Mouse (Mus musculus): Measurements from ENCODE around the gene Cln5. TPM values are rescaled to one million over a fixed set of nuclear protein-coding genes. Genes with fewer than 3 reads are reported as not detected.

Gene Cln5
- polyA plus RNA-seq, 1 experiment from 2014 or later = 31.4 TPM

- WGBS (ENCODE audit: insufficient replicate concordance) = 91% methylated on average over 3 of the region's 3 CpGs
- no peaks in the 10 kb centered on the region for H3K4me1 ChIP-seq (ENCODE audit: control insufficient read depth, insufficient read depth, low read length)
- H3K27me3 ChIP-seq (ENCODE audit: control insufficient read depth, insufficient read depth, low read length) = no peaks in the 10 kb centered on the region
- no peak overlapping the region for H3K4me2 ChIP-seq
- no peak overlapping the region for H3K27ac ChIP-seq (ENCODE audit: low read depth, low read length)
- H3K4me3 ChIP-seq (ENCODE audit: low read depth, low read length) = no peak overlapping the region
- no peaks in the 10 kb centered on the region for H3K9me3 ChIP-seq (replicated peaks; ENCODE audit: control insufficient read depth, low read length)
- H3K9ac ChIP-seq (ENCODE audit: low read depth, low read length) = no peak overlapping the region
- ATAC-seq (replicated peaks; ENCODE audit: insufficient number of reproducible peaks, low FRiP score, low TSS enrichment) = no peak
- peaks cover 24% of the 10 kb centered on the region for H3K36me3 ChIP-seq (ENCODE audit: control insufficient read depth, insufficient read depth, low read length)
These were observed 45.1 kb downstream of the Cln5 start for GRCm38 (mm10) chr14:103114994-103115670.

GRCm38 (mm10) chr14:103125756-103126155 lies 55.7 kb downstream of the Cln5 start:
- Histone ChIP-seq H3K27me3 (ENCODE audit: control insufficient read depth, insufficient read depth, low read length) (no peaks in the 10 kb centered on the region), H3K36me3 (ENCODE audit: control insufficient read depth, insufficient read depth, low read length) (peaks cover 13% of the 10 kb centered on the region), H3K4me2 (no peak overlapping the region), H3K27ac (ENCODE audit: low read depth, low read length) (no peak overlapping the region), H3K9me3 (replicated peaks; ENCODE audit: control insufficient read depth, low read length) (no peaks in the 10 kb centered on the region), H3K4me3 (ENCODE audit: low read depth, low read length) (no peak overlapping the region), H3K4me1 (ENCODE audit: control insufficient read depth, insufficient read depth, low read length) (no peaks in the 10 kb centered on the region), H3K9ac (ENCODE audit: low read depth, low read length) (no peak overlapping the region)
- no peak for ATAC-seq (replicated peaks; ENCODE audit: insufficient number of reproducible peaks, low FRiP score, low TSS enrichment)
- 88% methylated on average over 6 of the region's 6 CpGs for WGBS (ENCODE audit: insufficient replicate concordance)

Other genes with a start within 250 kb of the Cln5 start
- gene Kctd12, start 87.6 kb upstream of the Cln5 start, polyA plus RNA-seq (2014; fragmentation: Nextera tagmentation; extraction: Ambion mirVana) = 5.6 and 6.8 TPM in 2 replicates
- not detected in 2 replicates for gene Acod1, start 23.2 kb upstream of the Cln5 start, polyA plus RNA-seq (2014; fragmentation: Nextera tagmentation; extraction: Ambion mirVana)
- 23.0 and 27.2 TPM in 2 replicates for gene Fbxl3, start 29.4 kb downstream of the Cln5 start, polyA plus RNA-seq (2014; fragmentation: Nextera tagmentation; extraction: Ambion mirVana)